Mouse (Mus musculus): ENCODE data around the gene Dtl.

The Dtl gene

GRCm38 (mm10) chr1:191579524-191579923 is 4.2 kb upstream of the Dtl start:
- DNase-seq (ENCODE audit: low spot score), result no peak

- DNase-seq (ENCODE audit: low spot score), result peak; percentile 28
These were observed 380 bp downstream of the Dtl start for GRCm38 (mm10) chr1:191574871-191575457.

GRCm38 (mm10) chr1:191573906-191574639 is 1.3 kb downstream of the Dtl start:
- DNase-seq (ENCODE audit: low spot score), result no peak

GRCm38 (mm10) chr1:191570415-191570814 is 4.9 kb downstream of the Dtl start:
- no peak for DNase-seq (ENCODE audit: low spot score)

- DNase-seq (ENCODE audit: low spot score), result no peak
These were observed 5.7 kb downstream of the Dtl start for GRCm38 (mm10) chr1:191569625-191570024.

GRCm38 (mm10) chr1:191567859-191568258 is 7.5 kb downstream of the Dtl start:
- no peak for DNase-seq (ENCODE audit: low spot score)

- DNase-seq (ENCODE audit: low spot score), result no peak
These were observed 12.4 kb downstream of the Dtl start for GRCm38 (mm10) chr1:191562823-191563365.

- no peak for DNase-seq (ENCODE audit: low spot score)
These were observed 15.6 kb downstream of the Dtl start for GRCm38 (mm10) chr1:191559779-191560178.

- no peak for DNase-seq (ENCODE audit: low spot score)
These were observed 18.2 kb downstream of the Dtl start for GRCm38 (mm10) chr1:191557109-191557508.

GRCm38 (mm10) chr1:191550786-191551185 is 24.6 kb downstream of the Dtl start:
- no peak for DNase-seq (ENCODE audit: low spot score)

- DNase-seq (ENCODE audit: low spot score), result no peak
These were observed 31.6 kb downstream of the Dtl start for GRCm38 (mm10) chr1:191543747-191544146.

- DNase-seq (ENCODE audit: low spot score), result no peak
These were observed 33.7 kb downstream of the Dtl start for GRCm38 (mm10) chr1:191541619-191542018.

- no peak for DNase-seq (ENCODE audit: low spot score)
These were observed 34.3 kb downstream of the Dtl start for GRCm38 (mm10) chr1:191541014-191541413.

GRCm38 (mm10) chr1:191540300-191540699 is 35.0 kb downstream of the Dtl start:
- DNase-seq (ENCODE audit: low spot score), result no peak

- no peak for DNase-seq (ENCODE audit: low spot score)
These were observed 40.4 kb downstream of the Dtl start for GRCm38 (mm10) chr1:191534896-191535295.

- no peak for DNase-seq (ENCODE audit: low spot score)
These were observed 44.3 kb downstream of the Dtl start for GRCm38 (mm10) chr1:191531023-191531422.

- peak; percentile 38 for DNase-seq (ENCODE audit: low spot score)
These were observed 45.9 kb downstream of the Dtl start for GRCm38 (mm10) chr1:191529406-191529805.

GRCm38 (mm10) chr1:191527921-191528612 is 47.3 kb downstream of the Dtl start:
- DNase-seq (ENCODE audit: low spot score), result no peak

- DNase-seq (ENCODE audit: low spot score), result no peak
These were observed 48.3 kb downstream of the Dtl start for GRCm38 (mm10) chr1:191527089-191527488.

- DNase-seq (ENCODE audit: low spot score), result no peak
These were observed 53.9 kb downstream of the Dtl start for GRCm38 (mm10) chr1:191521395-191521794.

GRCm38 (mm10) chr1:191520669-191521068 is 54.7 kb downstream of the Dtl start:
- no peak for DNase-seq (ENCODE audit: low spot score)

- DNase-seq (ENCODE audit: low spot score), result no peak
These were observed 55.1 kb downstream of the Dtl start for GRCm38 (mm10) chr1:191520194-191520593.

All from ovary, adult 18-20 months (tissue).